Mouse (Mus musculus) erythroid progenitor cell, adult 5-6 weeks (primary cell): ENCODE results near the gene Wdr44. TPM values are rescaled to one million over a fixed set of nuclear protein-coding genes. Genes with fewer than 3 reads are reported as not detected.
"Not testable (repeated sequence)": the region's sequence is repeated elsewhere in the genome, so short reads cannot be mapped to it uniquely, and the experiment has no call there.

Experiments
- ATAC-seq: replicated peaks from 2 replicates; pipeline ENCODE4 v1.8.0; 2016; ENCODE audit warnings: moderate number of reproducible peaks, mild to moderate bottlenecking, moderate TSS enrichment, inconsistent platforms; ENCODE audit not compliant: poor library complexity, low FRiP score, severe bottlenecking
- total RNA-seq, 2 experiments: library from RNA; stranded (forward) in 1 of 2; stranded (reverse) in 1 of 2; fragments of 150-400 nt in 1 of 2; fragments of 186-747, 209-891 nt in 1 of 2; gene quantifications; 2 replicates each; pipeline versions ENCODE4 v1.2.3 to v1.2.4; 2015 to 2017; ENCODE audit warnings: low replicate concordance in 2 of 2

Gene Wdr44
- 91.9 and 97.3 TPM in 2 replicates for total RNA-seq (2015; ENCODE audit: low replicate concordance)
- total RNA-seq (2017; ENCODE audit: low replicate concordance) = 66.7 and 74.8 TPM in 2 replicates

- ATAC-seq = peak; percentile 96
Observed at GRCm38 (mm10) chrX:23692722-23693442, at the start of gene Wdr44. TSS of gene Wdr44 (plus strand) at chrX:23693051.

DNA sequence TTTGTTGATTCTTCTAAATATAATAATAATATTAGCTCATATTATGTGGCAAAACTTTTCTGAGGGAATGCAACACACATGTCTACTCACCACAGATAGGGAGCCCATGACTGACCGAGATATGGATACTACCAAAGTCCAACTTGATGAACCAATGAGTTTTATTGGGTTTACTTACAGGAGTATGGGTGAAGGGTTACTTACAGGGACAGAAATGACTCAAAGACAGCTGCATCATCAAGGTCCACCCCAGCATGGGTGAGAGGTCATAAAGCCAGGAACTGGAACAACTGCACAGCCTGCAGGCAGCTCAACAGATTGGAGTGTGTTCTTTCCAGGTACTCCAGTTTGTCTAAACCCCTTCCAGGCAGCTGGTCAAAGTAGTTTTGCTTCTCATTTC lies 44.5 kb upstream of the Wdr44 start:
- ATAC-seq = no peak

- ATAC-seq = no peak
Observed at GRCm38 (mm10) chrX:23662216-23662615, 30.6 kb upstream of the Wdr44 start.

DNA sequence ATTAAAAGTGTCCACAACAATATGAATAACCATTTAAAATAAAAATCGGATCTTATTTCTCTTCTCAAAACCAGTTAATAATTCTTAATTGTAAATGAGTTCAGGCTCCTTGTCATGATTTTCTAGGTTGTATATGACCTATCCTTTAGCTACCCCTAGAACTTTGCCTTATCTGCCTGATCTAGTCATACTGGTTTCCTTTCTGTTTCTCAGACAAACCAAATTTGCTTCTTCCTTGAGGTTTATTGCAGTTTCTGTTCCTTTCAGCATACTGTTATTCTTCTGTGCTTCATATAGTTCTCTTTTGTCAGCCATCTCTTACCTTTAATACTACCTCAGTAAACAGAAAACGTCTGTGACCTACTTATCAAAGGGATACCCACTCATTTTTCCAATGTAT lies 19.7 kb upstream of the Wdr44 start:
- no peak for ATAC-seq

DNA sequence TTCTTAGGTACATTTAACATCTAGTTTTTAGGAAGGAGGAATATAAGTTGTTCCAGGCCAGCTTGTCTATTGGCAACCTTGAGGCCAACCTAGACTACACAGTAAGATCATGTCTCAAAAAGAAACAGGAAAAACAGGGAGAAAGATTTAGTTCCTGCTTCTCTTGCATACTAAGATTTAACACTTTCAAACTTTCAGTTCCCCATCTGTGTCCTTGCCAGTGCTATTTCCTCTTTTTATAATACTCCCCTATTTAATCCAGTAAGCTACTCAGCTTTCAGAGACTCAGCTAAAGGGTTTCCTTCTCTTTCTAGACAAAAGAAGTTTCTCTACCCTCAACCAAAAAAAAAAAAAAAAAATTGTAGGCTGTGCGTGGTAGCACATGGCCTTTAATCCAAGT lies 17.4 kb upstream of the Wdr44 start:
- no peak for ATAC-seq

GRCm38 (mm10) chrX:23676583-23676982 lies 16.3 kb upstream of the Wdr44 start:
- no peak for ATAC-seq

DNA sequence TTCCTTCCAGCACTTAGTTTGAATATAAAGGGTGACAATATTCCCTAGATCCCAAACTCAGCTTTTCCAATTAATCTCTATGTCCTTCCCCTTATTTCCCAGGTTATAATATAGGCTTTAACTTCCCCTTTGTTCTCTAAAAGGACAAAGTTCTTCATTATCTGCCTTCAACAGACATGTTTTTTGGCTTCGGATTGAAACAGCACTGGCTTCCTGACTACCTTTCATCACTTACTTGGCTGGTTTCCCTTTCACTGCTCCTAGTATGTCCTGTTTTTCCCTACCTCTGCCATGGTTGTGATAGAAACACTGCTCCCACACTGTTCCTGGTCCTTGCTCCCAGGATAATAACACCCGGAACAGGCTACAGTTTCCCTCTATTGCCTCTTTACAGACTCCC lies 15.3 kb upstream of the Wdr44 start:
- ATAC-seq = no peak

DNA sequence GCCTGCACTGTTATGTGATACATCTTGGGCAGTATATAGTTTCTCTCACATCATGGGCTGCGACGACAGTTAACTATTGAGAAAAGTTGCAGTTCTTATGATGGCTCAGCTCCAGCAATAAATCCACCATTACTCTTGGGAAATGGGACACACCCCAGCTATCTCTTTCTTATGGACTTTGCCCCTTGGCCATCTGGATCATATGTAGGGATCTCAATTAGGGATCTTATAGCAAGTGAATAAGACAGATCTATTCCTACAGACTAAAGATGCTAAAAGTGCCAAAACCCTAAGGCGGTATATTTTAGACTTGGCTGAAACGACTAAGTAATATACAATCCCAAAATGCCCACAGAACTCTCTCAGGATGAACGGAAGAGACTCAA lies 522 bp upstream of the Wdr44 start:
- peak; percentile 42 for ATAC-seq

DNA sequence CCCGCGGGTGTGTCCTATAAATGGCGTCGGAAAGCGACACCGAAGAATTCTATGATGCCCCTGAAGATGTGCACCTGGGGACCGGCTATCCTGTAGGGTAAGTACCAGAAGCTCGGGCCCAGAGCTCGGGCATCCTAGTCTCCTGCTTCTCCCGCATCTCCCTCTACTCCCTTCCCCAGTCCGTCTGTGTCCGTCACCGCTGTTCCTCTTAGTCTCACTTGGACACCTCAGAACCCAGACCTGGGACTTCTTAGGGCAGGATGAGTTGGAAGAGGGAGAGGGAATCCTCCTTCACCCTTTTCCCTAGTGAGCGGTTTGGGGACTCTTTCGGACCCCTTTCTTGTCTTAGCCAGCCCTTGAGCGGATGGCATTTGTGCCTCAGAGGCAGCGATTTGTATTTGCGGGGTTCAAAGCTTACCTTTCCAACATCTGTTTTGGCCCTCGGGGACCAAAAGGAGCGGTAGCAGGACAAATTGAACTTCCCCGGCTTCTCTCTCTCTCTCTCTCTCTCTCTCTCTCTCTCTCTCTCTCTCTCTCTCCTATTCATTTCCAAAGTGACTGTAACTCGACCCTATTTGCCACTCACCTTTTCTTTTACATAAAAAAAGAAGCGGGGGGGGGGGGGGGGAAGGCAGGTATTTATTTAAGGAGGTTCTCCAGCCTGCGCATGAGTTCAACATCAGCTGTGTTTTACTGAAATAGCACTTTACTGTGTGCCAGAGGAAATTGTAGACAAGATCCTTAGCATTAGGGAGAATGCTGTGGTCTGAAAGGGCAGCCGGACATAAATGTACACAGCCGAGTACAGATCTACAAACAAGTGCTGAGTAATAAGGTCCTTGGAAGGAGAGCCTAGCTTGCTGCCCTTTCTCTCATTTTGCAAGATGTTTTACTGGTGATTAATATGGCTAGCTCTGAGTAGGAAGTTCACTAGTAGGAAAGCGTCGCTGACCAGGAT lies 871 bp downstream of the Wdr44 start:
- peak; percentile 10; the same call in 1 of the 2 replicates for ATAC-seq

- ATAC-seq = no peak
Observed at GRCm38 (mm10) chrX:23694588-23694987, 1.7 kb downstream of the Wdr44 start.

- ATAC-seq = no peak
Observed at GRCm38 (mm10) chrX:23695109-23695508, 2.3 kb downstream of the Wdr44 start.

GRCm38 (mm10) chrX:23697346-23697745 lies 4.5 kb downstream of the Wdr44 start:
- ATAC-seq = no peak

DNA sequence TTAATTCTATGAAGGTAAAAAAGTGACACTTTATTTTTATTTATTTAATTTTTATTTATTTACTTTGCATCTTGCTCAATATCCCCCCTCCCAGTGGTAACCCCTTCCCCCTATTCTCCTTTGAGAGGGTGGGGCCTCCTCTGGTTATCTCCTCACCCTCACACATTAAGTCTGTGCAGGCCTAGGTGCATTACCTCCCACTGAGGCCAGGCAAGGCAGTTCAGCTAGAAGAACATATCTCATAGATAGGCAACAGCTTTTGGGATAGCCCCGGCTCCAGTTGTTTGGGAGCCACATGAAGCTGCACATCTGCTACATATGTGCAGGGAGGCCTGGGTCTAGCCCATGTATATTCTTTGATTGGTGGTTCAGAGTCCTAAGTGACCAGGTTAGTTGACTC lies 6.2 kb downstream of the Wdr44 start:
- no peak for ATAC-seq

DNA sequence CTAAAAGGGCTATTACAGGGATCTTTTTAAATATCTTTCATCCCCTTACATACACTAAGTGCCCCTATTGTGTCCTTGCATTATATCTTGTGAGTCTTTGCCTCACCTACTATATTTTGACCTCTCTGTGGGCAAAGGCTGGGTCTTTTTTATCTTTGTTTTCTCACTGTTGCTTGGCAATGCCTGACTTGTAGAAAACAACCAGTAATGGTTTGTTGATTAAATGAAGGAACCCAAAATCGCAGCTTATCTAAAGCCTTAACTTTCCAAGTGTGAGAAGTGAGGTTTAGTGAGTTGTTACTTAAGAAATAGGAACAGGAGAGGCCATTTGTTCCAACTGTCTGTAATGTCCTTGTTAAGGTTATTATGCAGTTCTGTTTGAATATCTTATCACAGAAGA lies 24.4 kb downstream of the Wdr44 start:
- ATAC-seq = no peak

DNA sequence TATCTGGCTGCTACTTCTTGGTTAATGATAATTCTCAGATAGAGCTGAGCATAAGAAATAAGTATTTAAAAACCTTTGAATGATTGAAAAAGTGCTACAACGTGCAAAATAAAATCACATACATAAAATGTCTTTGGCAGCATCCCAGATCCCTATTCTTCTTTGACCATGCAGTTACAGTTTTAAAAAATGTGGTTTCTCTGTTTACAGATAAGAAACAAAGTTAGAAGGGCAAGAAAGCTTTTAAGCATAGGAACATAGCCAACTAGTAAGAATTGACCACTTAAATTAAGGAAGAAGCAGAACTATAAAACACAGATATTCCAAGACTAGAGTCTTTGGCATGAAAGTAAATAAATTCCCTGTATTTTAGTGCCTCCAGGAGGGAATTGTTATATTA lies 34.6 kb downstream of the Wdr44 start:
- no peak for ATAC-seq

DNA sequence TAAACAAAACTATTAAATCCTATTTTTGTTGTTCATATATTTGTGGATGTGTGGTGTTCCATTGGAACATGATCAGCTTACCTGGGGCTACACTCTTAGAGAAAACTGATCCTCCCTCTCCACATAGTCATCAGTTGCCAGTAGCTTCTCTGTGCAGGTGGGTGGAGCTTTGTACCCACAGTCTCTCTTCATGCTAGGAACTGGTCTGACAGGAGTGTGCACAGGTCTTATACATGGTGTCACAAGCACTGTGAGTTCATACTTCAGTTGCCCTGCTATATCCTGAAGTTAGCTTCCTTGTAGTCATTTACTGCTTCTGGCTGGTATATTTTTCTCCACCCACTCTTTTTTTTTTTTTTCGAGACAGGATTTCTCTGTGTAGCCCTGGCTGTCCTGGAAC lies 61.8 kb downstream of the Wdr44 start:
- ATAC-seq = no peak

DNA sequence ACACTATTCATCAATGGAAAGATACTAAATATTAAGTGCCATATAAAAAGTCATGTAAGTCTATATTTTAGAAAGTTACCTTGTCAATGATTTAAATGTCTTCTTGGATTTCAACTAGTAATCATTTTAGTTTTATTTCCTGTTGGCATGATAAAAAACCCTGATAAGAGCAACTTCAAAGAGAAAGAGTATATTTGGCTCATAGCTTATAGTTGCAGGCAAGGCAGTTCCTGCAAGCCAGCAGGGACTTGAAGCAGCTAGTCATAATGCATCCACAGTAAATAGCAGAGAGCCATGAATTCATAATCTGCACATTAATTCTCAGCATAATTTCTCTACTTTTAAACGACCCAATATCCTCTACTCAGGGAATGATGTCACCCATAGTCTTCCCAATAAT lies 75.0 kb downstream of the Wdr44 start:
- ATAC-seq = no peak

DNA sequence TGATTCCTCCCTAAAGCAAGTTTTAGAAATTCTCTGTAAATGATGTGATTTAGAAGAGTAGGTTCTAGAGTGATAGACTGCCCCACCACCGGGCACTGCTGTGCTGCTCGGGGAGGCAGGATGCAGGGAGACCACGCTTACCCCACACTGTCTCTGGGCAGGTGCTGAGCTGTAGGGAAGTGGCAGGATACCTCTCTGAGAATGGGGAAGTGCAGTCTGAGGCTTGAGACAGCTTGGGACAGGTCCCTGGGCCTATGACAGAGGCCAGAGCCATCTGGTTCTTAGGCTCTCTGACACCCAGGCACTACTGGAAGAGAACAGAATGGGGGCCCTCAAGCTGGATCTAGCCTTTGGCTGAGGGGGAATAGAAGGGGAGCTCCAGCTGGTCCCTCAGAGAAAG lies 114.3 kb downstream of the Wdr44 start:
- ATAC-seq = no peak

DNA sequence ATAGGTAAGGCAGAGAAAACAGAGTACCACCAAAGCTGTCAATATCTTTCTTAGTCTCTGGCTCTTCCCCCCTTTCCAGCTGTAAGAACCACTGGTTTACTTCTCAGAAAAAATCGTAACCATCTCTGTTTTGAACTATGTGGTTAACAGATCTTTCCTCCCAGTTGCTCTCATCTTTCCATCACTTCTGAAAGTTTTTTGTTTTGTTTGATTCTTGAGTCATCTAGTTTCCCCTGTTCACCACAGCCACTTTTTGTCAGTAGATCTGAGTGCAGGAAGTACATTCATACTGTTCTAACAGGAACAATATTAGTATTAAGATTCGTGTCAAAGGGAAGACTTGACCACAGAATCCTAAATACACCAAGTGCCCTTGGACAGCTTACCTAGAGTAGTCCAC lies 117.5 kb downstream of the Wdr44 start:
- ATAC-seq = no peak

GRCm38 (mm10) chrX:23813287-23813686 lies 120.4 kb downstream of the Wdr44 start:
- not testable (repeated sequence) for ATAC-seq

DNA sequence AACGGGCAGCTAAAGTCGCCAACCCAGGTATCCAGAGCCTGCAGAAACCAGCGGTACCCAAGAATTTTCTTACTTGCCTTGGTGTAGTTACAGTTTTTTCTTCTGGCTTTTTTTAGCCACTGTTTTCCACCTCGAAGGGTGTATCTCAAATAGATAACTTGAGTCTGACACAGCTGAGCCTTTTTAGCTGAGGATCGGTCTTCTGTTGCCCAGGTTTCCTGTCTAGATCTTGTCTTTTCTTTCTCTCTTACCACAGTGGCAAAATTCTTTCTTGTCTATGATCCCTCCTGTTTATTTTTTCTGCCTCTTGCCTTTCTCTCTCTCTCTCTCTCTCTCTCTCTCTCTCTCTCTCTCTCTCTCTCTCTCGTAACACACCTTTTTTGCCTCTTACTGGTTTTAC lies 130.0 kb downstream of the Wdr44 start:
- ATAC-seq = not testable (repeated sequence)
